Mouse (Mus musculus) gastrocnemius, adult 8-10 months (tissue): ENCODE measurements around the gene Lactbl1. TPM values are rescaled to one million over a fixed set of nuclear protein-coding genes. Genes with fewer than 3 reads are reported as not detected.
A peak's percentile ranks its signal among the peaks of the same experiment; 100 is the strongest.

Experiments used
- DNase-seq, 2 experiments: peaks; one replicate each; pipeline ENCODE4 v3.0.0; 2022; ENCODE audit warnings: low spot score in 2 of 2
- microRNA-seq: library from miRNA; unstranded; fragments of <30 nt; microRNA quantifications from one replicate; pipeline ENCODE4 v1.2.0, GENCODE M21; 2022
- total RNA-seq, 4 experiments: library from RNA; stranded (reverse); gene quantifications; 2 replicates each; pipeline ENCODE4 v1.2.4; 2022

Gene Lactbl1
- total RNA-seq, 4 experiments from 2014 or later = not detected

GRCm38 (mm10) chr4:136680641-136681040 lies 58.2 kb downstream of the Lactbl1 start:
- no peak for DNase-seq

GRCm38 (mm10) chr4:136684485-136684884 lies 62.1 kb downstream of the Lactbl1 start:
- DNase-seq = no peak

GRCm38 (mm10) chr4:136685431-136685869 lies 63.0 kb downstream of the Lactbl1 start:
- DNase-seq = peak in 1 of 2 experiments; percentile 15

- no peak for DNase-seq
Measured at GRCm38 (mm10) chr4:136688113-136688512, 65.7 kb downstream of the Lactbl1 start.

Small RNA genes lying within 50 kb of the gene (microRNA-seq; reads per million reads assigned to microRNA genes)
- not detected for gene Gm22180

Other genes with a start within 250 kb of the Lactbl1 start
- not detected for gene Htr1d, start 199.1 kb upstream of the Lactbl1 start, total RNA-seq
- gene 6030445D17Rik, start 160.4 kb upstream of the Lactbl1 start, total RNA-seq = under 1 TPM in 3 of 4 experiments, not detected in 1; 0.16 to 0.27 (median 0.27) TPM
- gene Luzp1, start 152.9 kb upstream of the Lactbl1 start, total RNA-seq = 10 to 100 TPM in 3 of 4 experiments, 1 to 10 TPM in 1; 8.6 to 15.2 (median 13.5) TPM
- 10 to 100 TPM; 17.0 to 19.0 (median 17.8) TPM for gene Kdm1a, start 19.9 kb upstream of the Lactbl1 start, total RNA-seq
- not detected for gene Tex46, start 12.2 kb upstream of the Lactbl1 start, total RNA-seq
- under 1 TPM in 3 of 4 experiments, not detected in 1; 0.24 to 0.75 (median 0.56) TPM for gene Ephb2, start 213.4 kb downstream of the Lactbl1 start, total RNA-seq